In genomic region chr12:100226621-100227020, GRCm38 (mm10) we compare ENCODE assay signal across 16 mouse cellular contexts. TPM values are rescaled to one million over a fixed set of nuclear protein-coding genes. Genes with fewer than 3 reads are reported as not detected.
DNase-seq lines count a peak whose midpoint lies in the region; ATAC-seq and TF ChIP-seq lines count a peak whose summit lies in the region.
"Had no signal": no experiment of that assay in that cellular context is flagged by ENCODE, and none has a peak within 500 bp of the region (broad histone marks: within the 10 kb centered on the region; RNA-seq: fewer than 3 reads in every experiment).

No protein-coding gene starts in this region.

- no peak for TF ChIP-seq POLR2A in olfactory bulb, adult 2 months (IDR thresholded peaks at IDR 0.05; ENCODE audit: insufficient read depth, low read depth, low read length)

- no peaks in the 10 kb centered on the region for H3K9me3 ChIP-seq in embryonic facial prominence, embryonic 10.5 days
- H3K9me3 ChIP-seq in forebrain, embryonic 16.5 days (ENCODE audit: control insufficient read depth, low read length) = no peaks in the 10 kb centered on the region
- H3K9me3 ChIP-seq in midbrain, embryonic 10.5 days (replicated peaks) = 0 out of 2 replicates have a peak, but pooled peaks cover 4% of the 10 kb centered on the region
- H3K9me3 ChIP-seq in heart, embryonic 11.5 days (replicated peaks; ENCODE audit: control insufficient read depth, low read length) = no peaks in the 10 kb centered on the region
- H3K9me3 ChIP-seq: heart, embryonic 13.5 days; kidney, embryonic 15.5 days; neural tube, embryonic 13.5 days; stomach, embryonic 15.5 days had no signal

- intact Hi-C loops in left cerebral cortex, postnatal 36 days (cut with DNase I) = loop anchor here (5.0 kb wide), 1 partner anchor 41 kb away; no protein-coding TSS in a partner anchor

- H3K4me3 ChIP-seq in embryonic facial prominence, embryonic 10.5 days = no peak overlapping the region
- no peak overlapping the region for H3K4me3 ChIP-seq in forebrain, embryonic 16.5 days (replicated peaks; ENCODE audit: low read length)
- H3K4me3 ChIP-seq in midbrain, embryonic 10.5 days = no peak overlapping the region
- H3K4me3 ChIP-seq in olfactory bulb, adult 2 months (ENCODE audit: insufficient read depth, low read depth, low read length) = no peak overlapping the region
- H3K4me3 ChIP-seq in heart, embryonic 11.5 days (ENCODE audit: low read depth, low read length) = no peak overlapping the region
- H3K4me3 ChIP-seq: heart, embryonic 13.5 days; kidney, embryonic 15.5 days; limb, embryonic 13.5 days; neural tube, embryonic 13.5 days; stomach, embryonic 15.5 days had no signal

- TF ChIP-seq CTCF in olfactory bulb, adult 2 months (IDR thresholded peaks at IDR 0.05; ENCODE audit: insufficient read depth, low read depth, low read length) = no peak

- peaks cover 45% of the 10 kb centered on the region for H3K4me1 ChIP-seq in embryonic facial prominence, embryonic 10.5 days
- peaks cover 42% of the 10 kb centered on the region for H3K4me1 ChIP-seq in forebrain, embryonic 16.5 days (replicated peaks; ENCODE audit: control insufficient read depth, insufficient read depth, low read length)
- peaks cover 68% of the 10 kb centered on the region for H3K4me1 ChIP-seq in midbrain, embryonic 10.5 days
- peaks cover 45% of the 10 kb centered on the region for H3K4me1 ChIP-seq in olfactory bulb, adult 2 months (ENCODE audit: control insufficient read depth, insufficient read depth, low read length)
- no peaks in the 10 kb centered on the region for H3K4me1 ChIP-seq in heart, embryonic 11.5 days (ENCODE audit: control insufficient read depth, insufficient read depth, low read length)
- H3K4me1 ChIP-seq: heart, embryonic 13.5 days had no signal

- no peaks in the 10 kb centered on the region for H3K36me3 ChIP-seq in embryonic facial prominence, embryonic 10.5 days (replicated peaks)
- H3K36me3 ChIP-seq in forebrain, embryonic 16.5 days (ENCODE audit: control insufficient read depth, insufficient read depth) = no peaks in the 10 kb centered on the region
- H3K36me3 ChIP-seq in midbrain, embryonic 10.5 days = no peaks in the 10 kb centered on the region
- no peaks in the 10 kb centered on the region for H3K36me3 ChIP-seq in heart, embryonic 11.5 days (ENCODE audit: control insufficient read depth, insufficient read depth, low read length)
- H3K36me3 ChIP-seq: heart, embryonic 13.5 days; kidney, embryonic 15.5 days; limb, embryonic 13.5 days; neural tube, embryonic 13.5 days; stomach, embryonic 15.5 days had no signal

- no peak for ATAC-seq in forebrain, embryonic 16.5 days
- ATAC-seq in heart, embryonic 11.5 days (replicated peaks; ENCODE audit: insufficient number of reproducible peaks, low FRiP score, low TSS enrichment) = no peak
- no peak for ATAC-seq in megakaryocyte, adult 5-6 weeks (ENCODE audit: poor library complexity, severe bottlenecking)
- ATAC-seq: Patski had no signal

- H3K27ac ChIP-seq in embryonic facial prominence, embryonic 10.5 days (replicated peaks) = 0 out of 2 replicates have a peak overlapping the region, but pooled peaks have one; percentile 0
- H3K27ac ChIP-seq in forebrain, embryonic 16.5 days (ENCODE audit: low read length) = 0 out of 2 replicates have a peak overlapping the region, but pooled peaks have one; percentile 4
- peak overlapping the region; percentile 82 for H3K27ac ChIP-seq in midbrain, embryonic 10.5 days (replicated peaks)
- H3K27ac ChIP-seq in olfactory bulb, adult 2 months (ENCODE audit: insufficient read depth, low read depth, low read length) = peak overlapping the region; percentile 47; the same call in 1 of the 2 replicates
- H3K27ac ChIP-seq in heart, embryonic 11.5 days (ENCODE audit: low read depth, low read length) = no peak overlapping the region
- H3K27ac ChIP-seq: heart, embryonic 13.5 days; kidney, embryonic 15.5 days; limb, embryonic 13.5 days; neural tube, embryonic 13.5 days; stomach, embryonic 15.5 days had no signal

- DNase-seq in embryonic facial prominence, embryonic 10.5 days (ENCODE audit: low spot score) = no peak
- DNase-seq in midbrain, embryonic 10.5 days (ENCODE audit: low spot score) = no peak
- no peak for DNase-seq in left cerebral cortex, postnatal 36 days (ENCODE audit: low spot score in 2 of 2)
- DNase-seq: adrenal gland, postnatal 36 days; gastrocnemius, postnatal 14 days; lung, adult 18-20 months had no signal

- H3K4me2 ChIP-seq in forebrain, embryonic 16.5 days (ENCODE audit: low read length) = no peak overlapping the region
- H3K4me2 ChIP-seq in heart, embryonic 11.5 days = no peak overlapping the region
- H3K4me2 ChIP-seq: heart, embryonic 13.5 days; kidney, embryonic 15.5 days; limb, embryonic 13.5 days; neural tube, embryonic 13.5 days; stomach, embryonic 15.5 days had no signal

- no peaks in the 10 kb centered on the region for H3K27me3 ChIP-seq in embryonic facial prominence, embryonic 10.5 days (replicated peaks; ENCODE audit: low read depth, poor library complexity, severe bottlenecking)
- H3K27me3 ChIP-seq in forebrain, embryonic 16.5 days (replicated peaks; ENCODE audit: control insufficient read depth, insufficient read depth, low read length) = no peaks in the 10 kb centered on the region
- H3K27me3 ChIP-seq in midbrain, embryonic 10.5 days (ENCODE audit: low read depth, poor library complexity, severe bottlenecking) = no peaks in the 10 kb centered on the region
- no peaks in the 10 kb centered on the region for H3K27me3 ChIP-seq in heart, embryonic 11.5 days (ENCODE audit: control insufficient read depth, insufficient read depth, low read length)
- H3K27me3 ChIP-seq: heart, embryonic 13.5 days; kidney, embryonic 15.5 days; limb, embryonic 13.5 days; neural tube, embryonic 13.5 days; Patski; stomach, embryonic 15.5 days had no signal

- 72% methylated on average over 8 of the region's 8 CpGs for WGBS in embryonic facial prominence, embryonic 10.5 days
- 62% methylated on average over 8 of the region's 8 CpGs for WGBS in forebrain, embryonic 16.5 days
- WGBS in midbrain, embryonic 10.5 days = 63% methylated on average over 8 of the region's 8 CpGs
- WGBS in olfactory bulb, adult 2 months = 52% methylated on average over 8 of the region's 8 CpGs
- 56% methylated on average over 8 of the region's 8 CpGs for WGBS in heart, embryonic 11.5 days (ENCODE audit: insufficient replicate concordance)

- no peak overlapping the region for H3K9ac ChIP-seq in forebrain, embryonic 16.5 days (replicated peaks; ENCODE audit: low read depth, low read length)
- H3K9ac ChIP-seq in heart, embryonic 11.5 days (ENCODE audit: low read depth, low read length) = no peak overlapping the region
- H3K9ac ChIP-seq: heart, embryonic 13.5 days; kidney, embryonic 15.5 days; limb, embryonic 13.5 days; neural tube, embryonic 13.5 days; stomach, embryonic 15.5 days had no signal

RNA-seq across cellular contexts. Expression of gene Calm1, which starts 27.4 kb away (rescaled TPM):
- 1,151 and 1,166 TPM in 2 replicates for polyA plus RNA-seq in embryonic facial prominence, embryonic 10.5 days (2016; fragmentation: Nextera tagmentation; extraction: Ambion mirVana)
- polyA plus RNA-seq in forebrain, embryonic 16.5 days (2015; fragmentation: Nextera tagmentation; extraction: Ambion mirVana) = 2,124 and 2,140 TPM in 2 replicates
- polyA plus RNA-seq in midbrain, embryonic 10.5 days (2016; fragmentation: Nextera tagmentation; extraction: Ambion mirVana) = 1,473 and 1,491 TPM in 2 replicates
- polyA plus RNA-seq in olfactory bulb, adult 2 months (2012; ENCODE audit: insufficient read depth, insufficient read length, low replicate concordance, missing spikeins) = 446 and 787 TPM in 2 replicates
- 797 and 913 TPM in 2 replicates for polyA plus RNA-seq in heart, embryonic 11.5 days (2014; fragmentation: Nextera tagmentation; extraction: Ambion mirVana)
- total RNA-seq in megakaryocyte, adult 5-6 weeks (2015) = 717 and 805 TPM in 2 replicates
- total RNA-seq in megakaryocyte, adult 5-6 weeks (2017) = 1,003 and 1,237 TPM in 2 replicates
- total RNA-seq in left cerebral cortex, postnatal 36 days (2021) = 1,000 to 10,000 TPM; 2,172 to 2,300 TPM
